In the genomic region with DNA sequence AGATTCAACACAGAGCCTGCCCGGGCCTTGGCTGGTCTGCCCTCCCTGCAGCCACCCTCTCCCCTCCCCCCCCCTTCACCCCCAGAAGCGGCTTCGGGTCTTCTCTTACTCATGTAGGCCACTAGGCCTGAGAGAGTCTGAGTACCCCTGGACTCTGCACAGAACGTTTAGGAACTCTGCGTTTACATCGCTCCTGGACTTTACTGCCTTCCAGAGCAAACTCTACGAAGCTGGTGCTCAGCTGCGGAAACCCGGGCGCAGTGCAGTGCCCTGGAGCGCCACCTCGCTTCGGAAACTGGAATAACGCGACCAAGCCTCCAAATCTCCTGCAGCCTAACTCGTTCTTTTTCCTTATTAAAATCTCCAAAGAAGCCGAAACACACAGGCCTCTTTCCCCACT, we compare ENCODE assay signal across 8 mouse cellular contexts. TPM values are rescaled to one million over a fixed set of nuclear protein-coding genes. Genes with fewer than 3 reads are reported as not detected.
A peak's percentile ranks its signal among the peaks of the same experiment; 100 is the strongest.
DNase-seq lines count a peak whose midpoint lies in the region; ATAC-seq lines count a peak whose summit lies in the region.

No protein-coding gene starts in this region.

- no peaks in the 10 kb centered on the region for H3K9me3 ChIP-seq in embryonic facial prominence, embryonic 13.5 days
- H3K9me3 ChIP-seq in heart, embryonic 10.5 days, result no peaks in the 10 kb centered on the region
- no peaks in the 10 kb centered on the region for H3K9me3 ChIP-seq in limb, embryonic 12.5 days
- H3K9me3 ChIP-seq in midbrain, embryonic 13.5 days, result no peaks in the 10 kb centered on the region

- H3K4me1 ChIP-seq in embryonic facial prominence, embryonic 13.5 days, result peaks cover 30% of the 10 kb centered on the region
- peaks cover 36% of the 10 kb centered on the region for H3K4me1 ChIP-seq in heart, embryonic 10.5 days
- H3K4me1 ChIP-seq in limb, embryonic 12.5 days (replicated peaks), result peaks cover 39% of the 10 kb centered on the region
- H3K4me1 ChIP-seq in midbrain, embryonic 13.5 days (replicated peaks), result peaks cover 53% of the 10 kb centered on the region

- H3K4me2 ChIP-seq in embryonic facial prominence, embryonic 13.5 days, result peak overlapping the region; percentile 49
- peak overlapping the region; percentile 49 for H3K4me2 ChIP-seq in limb, embryonic 12.5 days
- H3K4me2 ChIP-seq in midbrain, embryonic 13.5 days (replicated peaks), result peak overlapping the region; percentile 60

- ATAC-seq in embryonic facial prominence, embryonic 13.5 days (ENCODE audit: insufficient number of reproducible peaks, insufficient read depth, low FRiP score, low TSS enrichment, low read depth), result no peak
- peak; percentile 57; the same call in 1 of the 2 replicates for ATAC-seq in limb, embryonic 12.5 days (ENCODE audit: insufficient number of reproducible peaks, insufficient read depth, low FRiP score, low TSS enrichment, low read depth)
- ATAC-seq in midbrain, embryonic 13.5 days, result peak; percentile 68

- H3K36me3 ChIP-seq in embryonic facial prominence, embryonic 13.5 days, result no peaks in the 10 kb centered on the region
- H3K36me3 ChIP-seq in heart, embryonic 10.5 days, result no peaks in the 10 kb centered on the region
- no peaks in the 10 kb centered on the region for H3K36me3 ChIP-seq in limb, embryonic 12.5 days
- no peaks in the 10 kb centered on the region for H3K36me3 ChIP-seq in midbrain, embryonic 13.5 days

- no peak overlapping the region for H3K27ac ChIP-seq in embryonic facial prominence, embryonic 13.5 days
- no peak overlapping the region for H3K27ac ChIP-seq in heart, embryonic 10.5 days
- no peak overlapping the region for H3K27ac ChIP-seq in limb, embryonic 12.5 days
- H3K27ac ChIP-seq in midbrain, embryonic 13.5 days, result peak overlapping the region; percentile 81

- DNase-seq in cerebellum, adult 11 months, result peak; percentile 37
- no peak for DNase-seq in cerebellum, adult 9-10 months
- DNase-seq in heart, embryonic 10.5 days (ENCODE audit: low spot score), result no peak
- DNase-seq in kidney, adult 9 months, result peak; percentile 87
- peak; percentile 93 for DNase-seq in testis, postnatal 10 days (ENCODE audit: low spot score)

- H3K4me3 ChIP-seq in embryonic facial prominence, embryonic 13.5 days, result peak overlapping the region; percentile 19; the same call in 1 of the 2 replicates
- peak overlapping the region; percentile 50 for H3K4me3 ChIP-seq in heart, embryonic 10.5 days
- H3K4me3 ChIP-seq in limb, embryonic 12.5 days (replicated peaks), result peak overlapping the region; percentile 20; the same call in 1 of the 2 replicates
- peak overlapping the region; percentile 27 for H3K4me3 ChIP-seq in midbrain, embryonic 13.5 days (replicated peaks)

- H3K9ac ChIP-seq in embryonic facial prominence, embryonic 13.5 days, result 0 out of 2 replicates have a peak overlapping the region, but pooled peaks have one; percentile 32
- H3K9ac ChIP-seq in limb, embryonic 12.5 days (replicated peaks), result no peak overlapping the region
- H3K9ac ChIP-seq in midbrain, embryonic 13.5 days (replicated peaks), result peak overlapping the region; percentile 26

- WGBS in embryonic facial prominence, embryonic 13.5 days, result 1% methylated on average over 17 of the region's 17 CpGs
- WGBS in heart, embryonic 10.5 days, result under 1% methylated on average over 17 of the region's 17 CpGs
- WGBS in limb, embryonic 12.5 days, result 0% methylated on average over 17 of the region's 17 CpGs
- under 1% methylated on average over 17 of the region's 17 CpGs for WGBS in midbrain, embryonic 13.5 days

- H3K27me3 ChIP-seq in embryonic facial prominence, embryonic 13.5 days, result peaks cover 97% of the 10 kb centered on the region
- H3K27me3 ChIP-seq in heart, embryonic 10.5 days (ENCODE audit: insufficient read depth, poor library complexity, severe bottlenecking), result peaks cover 99% of the 10 kb centered on the region
- peaks cover 100% of the 10 kb centered on the region for H3K27me3 ChIP-seq in limb, embryonic 12.5 days
- peaks cover 95% of the 10 kb centered on the region for H3K27me3 ChIP-seq in midbrain, embryonic 13.5 days

RNA-seq across cellular contexts. Expression of gene Nr2f2, which starts 31.7 kb away (rescaled TPM):
- polyA plus RNA-seq in embryonic facial prominence, embryonic 13.5 days (2015; fragmentation: Nextera tagmentation; extraction: Ambion mirVana), result 36.0 and 42.9 TPM in 2 replicates
- polyA plus RNA-seq in heart, embryonic 10.5 days (2016; fragmentation: Nextera tagmentation; extraction: Ambion mirVana), result 16.2 and 48.0 TPM in 2 replicates
- polyA plus RNA-seq in limb, embryonic 12.5 days (2016; fragmentation: Nextera tagmentation; extraction: Ambion mirVana), result 71.8 and 76.9 TPM in 2 replicates
- 132 and 143 TPM in 2 replicates for polyA plus RNA-seq in midbrain, embryonic 13.5 days (2015; fragmentation: Nextera tagmentation; extraction: Ambion mirVana)

Comparison
In these comparisons a context has a peak if more than half of its experiments do, and no peak if none do; other contexts are left out.
1. DNase-seq: peak in cerebellum, adult 11 months (single experiment), kidney, adult 9 months (single experiment) and testis, postnatal 10 days (single experiment); none in cerebellum, adult 9-10 months (single experiment) and heart, embryonic 10.5 days (single experiment).
2. Peak in every context shown above with its lines, with median percentiles within 50 percentile points of each other: H3K4me2 ChIP-seq and H3K4me3 ChIP-seq.